Mouse (Mus musculus) embryo, embryonic 10 days (tissue): ENCODE measurements around the gene Ddr1.
A peak's percentile ranks its signal among the peaks of the same experiment; 100 is the strongest.

Experiments
- DNase-seq: peaks from one replicate; pipeline ENCODE4 v3.0.0-alpha.2; 2015; ENCODE audit warnings: low spot score

Ddr1 gene

GRCm38 (mm10) chr17:35633992-35634391 lies 70.4 kb downstream of the Ddr1 start:
- DNase-seq: peak; percentile 29
